Mouse (Mus musculus) heart, embryonic 11.5 days (tissue): ENCODE measurements around the gene Insig1. TPM values are rescaled to one million over a fixed set of nuclear protein-coding genes. Genes with fewer than 3 reads are reported as not detected.

Source experiments
- ATAC-seq: fragments of 200-750 bp; cut with Nextera tagmentation; replicated peaks from 2 replicates; pipeline ENCODE4 v1.8.0; 2017; ENCODE audit warnings: moderate library complexity; ENCODE audit not compliant: insufficient number of reproducible peaks, low FRiP score, low TSS enrichment
- H3K27ac ChIP-seq: fragments of 300-500 bp; sonication (generic); 2 replicates; pipeline ENCODE4 v1.5.1; 2014; ENCODE audit warnings: mild to moderate bottlenecking, low read depth, low read length
- H3K27me3 ChIP-seq: fragments of 300-500 bp; sonication (generic); 2 replicates; pipeline ENCODE4 v1.6.1; 2014; ENCODE audit warnings: mild to moderate bottlenecking, low read length, mixed read lengths; ENCODE audit not compliant: control insufficient read depth, insufficient read depth
- H3K36me3 ChIP-seq: fragments of 300-500 bp; sonication (generic); 2 replicates; pipeline ENCODE4 v1.6.1; 2014; ENCODE audit warnings: mild to moderate bottlenecking, low read length, moderate library complexity, mixed read lengths; ENCODE audit not compliant: control insufficient read depth, insufficient read depth
- H3K4me1 ChIP-seq: fragments of 300-500 bp; sonication (generic); 2 replicates; pipeline ENCODE4 v1.6.1; 2014; ENCODE audit warnings: low read length; ENCODE audit not compliant: control insufficient read depth, insufficient read depth
- H3K4me2 ChIP-seq: fragments of 300-500 bp; sonication (generic); 2 replicates; pipeline ENCODE4 v1.6.1; 2014; ENCODE audit warnings: mild to moderate bottlenecking, moderate library complexity
- H3K4me3 ChIP-seq: fragments of 300-500 bp; sonication (generic); 2 replicates; pipeline ENCODE4 v1.5.1; 2014; ENCODE audit warnings: low read depth, low read length
- H3K9ac ChIP-seq: fragments of 300-500 bp; sonication (generic); 2 replicates; pipeline ENCODE4 v1.6.1; 2014; ENCODE audit warnings: mild to moderate bottlenecking, low read depth, low read length, moderate library complexity
- H3K9me3 ChIP-seq: fragments of 300-500 bp; sonication (generic); replicated peaks from 2 replicates; pipeline ENCODE4 v1.6.1; 2016; ENCODE audit warnings: low read length; ENCODE audit not compliant: control insufficient read depth
- WGBS: fragments of 180-500 bp; shearing (Covaris S2); extraction: QIAGEN DNeasy Blood & Tissue Kit; methylation state at CpG from one replicate; pipeline ENCODE4 v1.1.7; 2014; ENCODE audit not compliant: insufficient replicate concordance; 5-methylcytosine and 5-hydroxymethylcytosine counted together
- polyA plus RNA-seq: library from polyadenylated mRNA; unstranded; fragments of >200 nt; fragmentation: Nextera tagmentation; extraction: Ambion mirVana; gene quantifications from 2 replicates; pipeline ENCODE4 v1.2.1, GENCODE M21; 2014

Insig1 gene
- polyA plus RNA-seq, 1 experiment from 2014 or later, result 34.6 TPM

DNA sequence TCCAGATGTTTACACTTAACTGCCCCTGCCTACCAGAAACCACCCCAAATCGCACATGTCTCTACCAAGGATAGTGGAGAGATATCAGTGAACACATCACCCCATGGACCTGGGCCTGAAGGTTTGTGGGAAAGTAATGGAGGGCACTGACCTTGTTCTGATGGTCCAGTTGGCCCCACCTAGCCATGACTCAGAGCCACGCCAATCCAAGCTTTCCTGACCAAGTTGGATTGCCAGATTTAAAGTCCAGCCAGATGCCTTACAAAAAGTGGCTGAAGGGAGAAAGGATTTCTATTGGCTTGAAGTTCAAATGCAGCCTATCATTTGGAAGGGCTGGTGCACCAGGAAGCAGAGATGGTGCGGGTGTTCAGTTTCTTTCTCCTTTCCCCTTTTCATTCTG, 24.2 kb upstream of the Insig1 start:
- WGBS, result 78% methylated on average over 3 of the region's 3 CpGs
- no peak overlapping the region for H3K4me3 ChIP-seq
- no peaks in the 10 kb centered on the region for H3K27me3 ChIP-seq
- no peaks in the 10 kb centered on the region for H3K4me1 ChIP-seq
- H3K4me2 ChIP-seq, result no peak overlapping the region
- H3K27ac ChIP-seq, result no peak overlapping the region
- no peaks in the 10 kb centered on the region for H3K36me3 ChIP-seq
- H3K9ac ChIP-seq, result no peak overlapping the region
- H3K9me3 ChIP-seq, result 0 out of 2 replicates have a peak, but pooled peaks cover 3% of the 10 kb centered on the region
- ATAC-seq, result no peak

DNA sequence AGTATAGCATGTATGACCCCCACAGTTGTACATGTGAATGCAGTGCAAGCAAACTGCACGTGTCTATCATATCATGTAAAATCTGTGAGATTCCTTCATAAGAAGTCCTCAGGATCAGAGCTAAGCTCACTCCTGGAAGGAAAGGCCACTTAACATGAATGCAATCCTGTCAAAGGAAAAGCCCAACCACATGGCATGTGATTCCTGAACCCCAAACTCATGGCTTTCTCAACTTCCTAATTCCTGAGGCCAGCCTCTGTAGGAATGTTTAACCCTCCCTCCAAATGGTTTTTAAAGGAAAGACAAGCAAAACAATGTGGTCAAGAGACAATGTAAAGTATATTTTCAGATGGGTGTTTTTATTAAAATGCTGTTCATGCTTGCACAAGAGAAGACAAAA, 23.2 kb upstream of the Insig1 start:
- no peak for ATAC-seq
- WGBS, result 60% methylated on average over 1 of the region's 1 CpGs
- Histone ChIP-seq H3K4me3 (no peak overlapping the region), H3K4me1 (no peaks in the 10 kb centered on the region), H3K27ac (no peak overlapping the region), H3K36me3 (no peaks in the 10 kb centered on the region), H3K27me3 (no peaks in the 10 kb centered on the region), H3K9ac (no peak overlapping the region), H3K4me2 (no peak overlapping the region), H3K9me3 (0 out of 2 replicates have a peak, but pooled peaks cover 3% of the 10 kb centered on the region)

DNA sequence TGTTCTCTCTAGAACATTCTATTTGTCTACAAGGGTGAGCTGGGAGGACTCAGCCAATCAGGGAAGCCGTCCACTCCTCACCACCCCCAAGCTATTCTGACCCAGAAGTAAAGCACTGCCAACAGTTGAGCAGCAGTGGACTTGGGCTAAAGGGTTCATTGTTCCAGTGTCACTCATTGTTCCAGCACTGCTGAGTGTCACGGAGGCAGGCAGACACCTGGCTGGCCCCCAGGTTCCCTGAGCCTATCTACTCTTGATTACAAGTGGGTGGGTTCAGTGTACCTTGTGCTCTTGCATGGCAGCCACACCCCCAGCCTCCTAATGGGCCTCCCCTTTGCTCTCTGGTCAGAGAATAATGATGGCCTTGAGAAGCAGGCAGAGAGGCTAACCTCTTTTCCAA, 15.7 kb upstream of the Insig1 start:
- no peaks in the 10 kb centered on the region for H3K4me1 ChIP-seq
- ATAC-seq, result no peak

DNA sequence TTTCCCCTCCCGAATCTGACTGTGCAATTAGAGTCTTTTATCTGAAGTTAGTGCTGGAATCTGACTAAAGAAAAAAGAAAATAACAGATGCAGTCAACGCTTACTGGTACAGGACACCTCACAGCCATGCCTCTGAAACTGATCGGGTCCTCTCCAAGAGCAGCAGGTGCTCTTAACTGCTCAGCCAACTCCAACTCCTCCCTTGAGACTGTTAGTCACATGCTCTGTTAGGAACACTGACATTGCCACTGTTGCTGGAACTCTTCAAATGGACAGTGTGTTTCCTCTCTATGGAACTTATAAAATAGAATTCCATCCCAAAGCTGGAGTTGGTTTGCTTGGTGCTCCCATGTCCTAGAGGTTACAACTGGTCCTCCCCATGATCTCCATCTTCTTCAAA, 14.3 kb upstream of the Insig1 start:
- Histone ChIP-seq H3K36me3 (no peaks in the 10 kb centered on the region), H3K27ac (no peak overlapping the region), H3K9ac (no peak overlapping the region), H3K4me2 (no peak overlapping the region), H3K27me3 (no peaks in the 10 kb centered on the region), H3K4me3 (no peak overlapping the region), H3K4me1 (peaks cover 2% of the 10 kb centered on the region; the same call in 1 of the 2 replicates), H3K9me3 (no peaks in the 10 kb centered on the region)
- ATAC-seq, result no peak
- WGBS, result 82% methylated on average over 3 of the region's 3 CpGs

More for the DNA sequence above, 15.7 kb upstream of the Insig1 start:
- Histone ChIP-seq H3K27me3 (no peaks in the 10 kb centered on the region), H3K9ac (no peak overlapping the region), H3K4me2 (no peak overlapping the region), H3K4me3 (no peak overlapping the region), H3K27ac (no peak overlapping the region), H3K9me3 (no peaks in the 10 kb centered on the region), H3K36me3 (no peaks in the 10 kb centered on the region)
- WGBS, result 57% methylated on average over 2 of the region's 2 CpGs

DNA sequence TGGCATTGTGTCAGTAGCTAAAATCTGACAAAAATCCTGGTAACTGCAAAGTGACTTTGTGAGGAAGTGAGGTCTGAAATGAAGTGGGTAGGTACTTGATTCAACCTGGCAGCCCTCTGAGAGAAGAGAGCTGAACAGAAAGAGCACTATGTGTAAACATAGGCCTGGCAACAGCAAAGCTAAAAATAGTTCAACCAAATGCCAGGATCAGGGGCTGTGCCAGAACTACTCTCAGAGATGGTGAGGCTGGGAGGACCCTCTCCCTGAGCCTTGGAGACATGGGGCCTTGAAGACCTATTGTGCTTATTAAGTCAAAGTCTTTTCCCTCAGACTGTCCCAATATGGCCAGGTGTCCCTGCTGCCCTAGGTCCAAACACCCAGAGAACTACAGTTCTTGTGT, 10.7 kb upstream of the Insig1 start:
- Histone ChIP-seq H3K4me2 (no peak overlapping the region), H3K4me1 (peaks cover 10% of the 10 kb centered on the region), H3K9ac (no peak overlapping the region), H3K27me3 (no peaks in the 10 kb centered on the region), H3K9me3 (no peaks in the 10 kb centered on the region), H3K4me3 (no peak overlapping the region), H3K36me3 (no peaks in the 10 kb centered on the region), H3K27ac (no peak overlapping the region)
- ATAC-seq, result no peak

DNA sequence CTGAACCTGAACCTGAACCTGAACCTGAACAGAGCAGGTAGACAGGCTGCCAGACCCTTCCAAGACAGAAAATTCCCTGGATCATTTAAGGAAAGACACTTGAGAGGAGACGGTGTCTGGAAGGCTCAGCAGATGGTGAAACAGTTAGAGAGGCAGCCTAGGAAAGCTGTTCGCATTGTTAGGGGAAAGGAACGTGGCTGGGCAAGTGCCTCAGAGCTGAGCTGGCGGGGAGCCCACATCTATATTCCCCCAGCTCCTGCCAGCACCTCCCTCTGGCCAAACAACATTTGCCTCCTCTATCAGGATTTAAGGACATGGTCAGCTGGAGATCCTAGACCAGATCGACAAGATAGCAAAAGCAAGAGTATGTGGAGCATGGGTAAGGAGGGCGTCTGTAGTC, 10.2 kb upstream of the Insig1 start:
- H3K4me1 ChIP-seq, result peaks cover 15% of the 10 kb centered on the region
- no peak overlapping the region for H3K27ac ChIP-seq
- no peak overlapping the region for H3K4me3 ChIP-seq
- ATAC-seq, result no peak
- H3K9me3 ChIP-seq, result no peaks in the 10 kb centered on the region
- no peaks in the 10 kb centered on the region for H3K27me3 ChIP-seq
- H3K9ac ChIP-seq, result no peak overlapping the region
- WGBS, result 67% methylated on average over 6 of the region's 6 CpGs
- H3K36me3 ChIP-seq, result no peaks in the 10 kb centered on the region
- no peak overlapping the region for H3K4me2 ChIP-seq

DNA sequence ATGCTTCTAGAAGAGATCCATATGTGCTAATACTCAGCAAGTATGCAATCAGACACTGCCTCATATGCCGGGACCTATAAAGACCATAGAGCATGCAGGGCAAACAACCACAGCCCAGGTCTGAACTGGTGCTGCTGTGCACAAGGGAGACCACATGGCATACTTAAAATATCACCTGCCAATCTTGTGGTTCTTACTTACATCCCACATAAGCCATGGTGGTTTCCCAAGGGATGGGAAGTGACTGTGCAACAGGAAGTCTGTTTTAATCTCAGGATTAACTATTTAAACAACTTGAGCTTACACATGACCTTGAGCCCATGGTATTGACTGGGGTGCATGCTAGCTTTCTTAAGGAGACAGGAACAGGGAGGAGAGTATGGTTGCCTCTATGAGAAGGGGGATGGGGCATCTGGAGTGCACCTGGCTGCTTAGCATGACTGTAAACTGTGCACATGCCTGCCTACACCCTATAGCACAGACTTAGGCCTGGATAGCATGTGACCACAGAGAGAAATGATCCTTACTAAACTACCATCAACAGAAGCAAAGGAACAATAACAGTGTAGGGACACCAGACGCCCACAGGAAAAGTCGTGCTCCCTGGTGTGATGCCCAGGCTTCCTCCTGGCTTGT, 7.1 kb upstream of the Insig1 start:
- Histone ChIP-seq H3K4me1 (peaks cover 25% of the 10 kb centered on the region), H3K36me3 (no peaks in the 10 kb centered on the region), H3K4me3 (no peak overlapping the region), H3K9ac (no peak overlapping the region), H3K9me3 (no peaks in the 10 kb centered on the region), H3K4me2 (no peak overlapping the region), H3K27me3 (no peaks in the 10 kb centered on the region), H3K27ac (no peak overlapping the region)
- WGBS, result 70% methylated on average over 3 of the region's 3 CpGs
- ATAC-seq, result no peak

DNA sequence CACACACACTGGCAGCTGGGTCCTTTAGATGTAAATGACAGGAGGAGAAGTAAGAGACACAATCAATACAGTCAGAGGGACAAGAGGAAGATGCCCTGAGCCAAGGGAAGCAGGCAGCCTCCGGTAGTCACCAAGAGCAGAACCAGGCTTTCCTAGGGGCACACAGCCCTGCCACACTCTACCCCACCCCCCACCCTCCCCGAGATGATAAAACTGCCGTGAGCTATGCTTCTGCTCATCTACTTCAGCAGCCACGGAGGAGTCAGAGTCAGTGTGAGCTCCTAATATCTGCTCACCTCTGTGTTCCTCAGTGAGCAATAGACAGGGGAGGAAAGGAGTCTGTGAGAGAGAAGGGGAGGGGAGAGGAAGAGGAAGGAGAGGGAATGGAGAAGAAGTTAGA, 5.9 kb upstream of the Insig1 start:
- Histone ChIP-seq H3K4me1 (peaks cover 33% of the 10 kb centered on the region), H3K27ac (no peak overlapping the region)

DNA sequence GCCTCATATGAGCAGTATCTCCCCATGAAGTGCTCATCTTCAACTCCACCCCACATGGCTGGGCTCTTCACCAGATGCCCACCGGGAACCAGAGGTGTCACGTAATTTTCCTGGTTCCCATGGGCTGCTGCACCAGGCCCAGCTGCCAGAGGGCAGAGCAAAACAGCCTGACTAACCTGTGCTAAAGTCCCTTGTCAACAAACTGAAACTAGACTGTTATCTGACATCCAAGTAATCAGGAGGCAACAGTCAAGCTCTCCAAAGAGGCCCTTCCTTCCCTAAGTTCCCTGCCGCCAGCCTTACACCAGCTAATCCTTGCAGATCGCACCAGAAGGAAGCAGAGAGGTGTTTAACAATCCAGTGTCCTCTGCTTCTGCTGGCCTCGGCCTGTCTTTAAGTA, 4.9 kb upstream of the Insig1 start:
- no peak overlapping the region for H3K27ac ChIP-seq
- no peaks in the 10 kb centered on the region for H3K36me3 ChIP-seq
- peak overlapping the region; percentile 28; the same call in 1 of the 2 replicates for H3K9ac ChIP-seq
- H3K4me2 ChIP-seq, result no peak overlapping the region
- H3K4me1 ChIP-seq, result peaks cover 33% of the 10 kb centered on the region
- H3K4me3 ChIP-seq, result no peak overlapping the region
- no peaks in the 10 kb centered on the region for H3K27me3 ChIP-seq
- WGBS, result 48% methylated on average over 5 of the region's 5 CpGs
- ATAC-seq, result no peak
- H3K9me3 ChIP-seq, result no peaks in the 10 kb centered on the region

More for the DNA sequence above, 5.9 kb upstream of the Insig1 start:
- no peak for ATAC-seq
- Histone ChIP-seq H3K4me3 (no peak overlapping the region), H3K36me3 (no peaks in the 10 kb centered on the region), H3K9ac (no peak overlapping the region), H3K9me3 (no peaks in the 10 kb centered on the region), H3K27me3 (no peaks in the 10 kb centered on the region), H3K4me2 (no peak overlapping the region)
- 31% methylated on average over 4 of the region's 4 CpGs for WGBS
